Mouse (Mus musculus) ES-E14 (cell line): ENCODE measurements around the gene Lcn12. TPM values are rescaled to one million over a fixed set of nuclear protein-coding genes. Genes with fewer than 3 reads are reported as not detected.

Source experiments
- DNase-seq: peaks from one replicate; pipeline ENCODE4 v3.0.0-alpha.2; 2013; ENCODE audit warnings: low read depth, low spot score
- H3K27ac ChIP-seq: 2 replicates; pipeline ENCODE4 v1.5.1; 2012; ENCODE audit warnings: low read depth, mild to moderate bottlenecking, low read length, moderate library complexity, mixed read lengths; ENCODE audit not compliant: poor library complexity, insufficient read depth, severe bottlenecking
- H3K36me3 ChIP-seq: 2 replicates; pipeline ENCODE4 v1.6.1; 2012; ENCODE audit warnings: mild to moderate bottlenecking, low read length, moderate library complexity, mixed read lengths; ENCODE audit not compliant: control insufficient read depth, poor library complexity, insufficient read depth, severe bottlenecking
- H3K4me1 ChIP-seq, 2 experiments: fragments of 150-350 bp in 1 of 2; sonication (generic) in 1 of 2; 2 replicates each; pipeline ENCODE4 v1.6.1; 2012; ENCODE audit warnings: low read length in 2 of 2, mild to moderate bottlenecking in 1 of 2, mixed read lengths in 1 of 2; ENCODE audit not compliant: control insufficient read depth in 2 of 2, insufficient read depth in 2 of 2, poor library complexity in 1 of 2
- H3K4me3 ChIP-seq, 2 experiments: fragments of 150-350 bp in 1 of 2; sonication (generic) in 1 of 2; 2 replicates each; pipeline ENCODE4 v1.5.1; 2012; ENCODE audit warnings: low read length in 2 of 2, low read depth in 1 of 2, mild to moderate bottlenecking in 1 of 2, mixed read lengths in 1 of 2; ENCODE audit not compliant: insufficient read depth in 1 of 2, poor library complexity in 1 of 2, severe bottlenecking in 1 of 2
- H3K9ac ChIP-seq: 2 replicates; pipeline ENCODE4 v1.6.1; 2012; ENCODE audit warnings: low read depth, mild to moderate bottlenecking, low read length, mixed read lengths; ENCODE audit not compliant: poor library complexity, insufficient read depth, severe bottlenecking
- H3K9me3 ChIP-seq: fragments of 150-350 bp; sonication (generic); 2 replicates; pipeline ENCODE4 v1.6.1; 2012; ENCODE audit warnings: low read depth, mild to moderate bottlenecking, low read length; ENCODE audit not compliant: control insufficient read depth, insufficient read depth
- CHD2 ChIP-seq: IDR thresholded peaks from 2 replicates; pipeline ENCODE4 v1.6.1; 2014; ENCODE audit warnings: mild to moderate bottlenecking, low read depth, low read length, inconsistent platforms
- HCFC1 ChIP-seq: IDR thresholded peaks from 2 replicates; pipeline ENCODE4 v1.6.1; 2012; ENCODE audit warnings: low read length, inconsistent platforms, borderline replicate concordance; ENCODE audit not compliant: insufficient read depth
- MAFK ChIP-seq: IDR thresholded peaks from 2 replicates; pipeline ENCODE4 v1.6.1; 2014; ENCODE audit warnings: mild to moderate bottlenecking, low read depth, low read length, inconsistent platforms; ENCODE audit not compliant: insufficient read depth
- ZC3H11A ChIP-seq: IDR thresholded peaks from 2 replicates; pipeline ENCODE4 v1.6.1; 2012; ENCODE audit warnings: low read depth, mild to moderate bottlenecking, inconsistent platforms, low read length, borderline replicate concordance
- ZNF384 ChIP-seq: IDR thresholded peaks from 2 replicates; pipeline ENCODE4 v1.6.1; 2012; ENCODE audit warnings: low read depth, low read length, inconsistent platforms
- in situ Hi-C, 2 experiments: fragments of 600-800 bp; cut with MboI; formaldehyde crosslinking; loops; one replicate each; pipeline ENCODE4 v1.15.1; 2025; ENCODE audit warnings: low sequenced_read_pairs in 2 of 2, inconsistent platforms in 1 of 2; ENCODE audit not compliant: unreplicated experiment in 2 of 2
- total RNA-seq: library from RNA; depleted of rRNA; stranded (reverse); fragments of 300-350 nt; gene quantifications from 2 replicates; pipeline ENCODE4 v1.2.3, GENCODE M21; 2012

The Lcn12 gene
- total RNA-seq, 1 experiment = not detected

GRCm38 (mm10) chr2:25463630-25464029, 30.1 kb downstream of the Lcn12 start:
- TF ChIP-seq MAFK = no peak
- no peak for TF ChIP-seq CHD2
- TF ChIP-seq HCFC1 = no peak
- no peak for TF ChIP-seq ZC3H11A
- no peak for DNase-seq
- Histone ChIP-seq H3K9me3 (no peaks in the 10 kb centered on the region), H3K9ac (no peak overlapping the region), H3K4me3 (no peak overlapping the region), H3K27ac (no peak overlapping the region), H3K4me1 (peaks cover 0 to 3% of the 10 kb centered on the region in 2 experiments; a peak in 1 of 4 replicates), H3K36me3 (no peaks in the 10 kb centered on the region)
- in situ Hi-C loops = no loop called here

- Histone ChIP-seq H3K4me3 (peak overlapping the region; percentile 9 to 68; a peak in 2 of 4 replicates), H3K9ac (no peak overlapping the region), H3K27ac (no peak overlapping the region), H3K36me3 (no peaks in the 10 kb centered on the region), H3K4me1 (peaks cover 0 to 7% of the 10 kb centered on the region in 2 experiments; a peak in 1 of 4 replicates), H3K9me3 (no peaks in the 10 kb centered on the region)
- no peak for DNase-seq
- TF ChIP-seq CHD2 (no peak), MAFK (no peak), ZNF384 (no peak), ZC3H11A (no peak), HCFC1 (no peak)
- in situ Hi-C loops = no loop called here
These were observed 32.3 kb downstream of the Lcn12 start for GRCm38 (mm10) chr2:25461407-25461806.

DNA sequence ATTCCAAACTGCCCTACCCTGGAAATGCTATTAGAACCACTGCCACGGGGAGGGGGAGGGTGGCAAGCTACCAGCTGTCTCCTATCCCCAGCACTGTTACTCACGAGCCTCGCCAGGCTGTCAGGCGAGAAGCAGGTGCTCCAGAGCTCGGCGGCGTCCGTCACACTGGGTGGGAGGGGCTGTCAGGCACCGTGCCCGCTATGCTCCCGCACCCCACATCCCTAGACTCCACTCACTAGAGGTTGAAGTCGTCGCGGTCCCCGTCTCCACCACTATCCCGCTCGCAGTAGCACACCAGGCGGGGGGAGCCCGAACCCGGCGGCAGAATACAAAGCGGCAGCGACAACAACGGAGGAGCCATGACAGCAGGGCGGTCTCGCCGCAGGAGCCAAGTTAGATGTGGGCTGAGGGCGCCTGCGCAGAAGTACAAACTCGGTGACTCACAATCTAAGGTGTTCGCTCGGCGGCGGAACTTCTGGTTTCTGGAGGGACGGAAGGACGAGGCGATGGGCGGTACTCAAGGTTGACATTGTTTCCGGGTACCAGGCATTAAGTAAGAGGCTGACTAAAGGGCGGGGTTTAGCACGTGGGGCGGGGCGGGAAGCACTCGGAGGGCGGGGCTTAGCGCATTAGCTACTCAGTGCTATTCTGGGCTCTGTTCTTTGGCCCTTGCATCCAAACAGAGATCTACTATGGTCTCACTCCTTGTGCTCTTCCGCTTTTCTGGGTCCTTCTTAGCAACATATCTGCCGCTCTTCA, 33.0 kb downstream of the Lcn12 start, which contains the start of gene Paxx:
Gene Paxx (minus strand): TSS at position 544 of the 759 bp plus-strand sequence.
- Histone ChIP-seq H3K4me1 (peaks cover 0 to 9% of the 10 kb centered on the region in 2 experiments; a peak in 1 of 4 replicates), H3K9ac (peak within 1 kb of the TSS; percentile 82), H3K36me3 (no peaks in the 10 kb centered on the region), H3K9me3 (no peaks in the 10 kb centered on the region), H3K4me3 (peak within 1 kb of the TSS; percentile 68 to 79), H3K27ac (peak within 1 kb of the TSS; percentile 23; the same call in 1 of the 2 replicates)
- in situ Hi-C loops = no loop called here
- TF ChIP-seq HCFC1 (no peak), MAFK (no peak), ZNF384 (no peak), CHD2 (no peak), ZC3H11A (no peak)
- DNase-seq = peak; percentile 97

GRCm38 (mm10) chr2:25460135-25460534, 33.6 kb downstream of the Lcn12 start:
- H3K27ac ChIP-seq = peak overlapping the region; percentile 23; the same call in 1 of the 2 replicates
- H3K9me3 ChIP-seq = no peaks in the 10 kb centered on the region
- TF ChIP-seq ZC3H11A (no peak), HCFC1 (no peak), ZNF384 (no peak), MAFK (no peak), CHD2 (no peak)
- H3K9ac ChIP-seq = no peak overlapping the region; the same call in 1 of the 2 replicates
- in situ Hi-C loops = no loop called here
- peak overlapping the region; percentile 68 to 79 for H3K4me3 ChIP-seq
- DNase-seq = no peak
- no peaks in the 10 kb centered on the region for H3K36me3 ChIP-seq
- H3K4me1 ChIP-seq = peaks cover 0 to 9% of the 10 kb centered on the region in 2 experiments; a peak in 1 of 4 replicates
